Mouse (Mus musculus): ENCODE measurements around the gene Mylip. TPM values are rescaled to one million over a fixed set of nuclear protein-coding genes. Genes with fewer than 3 reads are reported as not detected.

Gene Mylip
- total and polyA plus RNA-seq, 3 experiments = 0.13 TPM; not detected in 2

DNA sequence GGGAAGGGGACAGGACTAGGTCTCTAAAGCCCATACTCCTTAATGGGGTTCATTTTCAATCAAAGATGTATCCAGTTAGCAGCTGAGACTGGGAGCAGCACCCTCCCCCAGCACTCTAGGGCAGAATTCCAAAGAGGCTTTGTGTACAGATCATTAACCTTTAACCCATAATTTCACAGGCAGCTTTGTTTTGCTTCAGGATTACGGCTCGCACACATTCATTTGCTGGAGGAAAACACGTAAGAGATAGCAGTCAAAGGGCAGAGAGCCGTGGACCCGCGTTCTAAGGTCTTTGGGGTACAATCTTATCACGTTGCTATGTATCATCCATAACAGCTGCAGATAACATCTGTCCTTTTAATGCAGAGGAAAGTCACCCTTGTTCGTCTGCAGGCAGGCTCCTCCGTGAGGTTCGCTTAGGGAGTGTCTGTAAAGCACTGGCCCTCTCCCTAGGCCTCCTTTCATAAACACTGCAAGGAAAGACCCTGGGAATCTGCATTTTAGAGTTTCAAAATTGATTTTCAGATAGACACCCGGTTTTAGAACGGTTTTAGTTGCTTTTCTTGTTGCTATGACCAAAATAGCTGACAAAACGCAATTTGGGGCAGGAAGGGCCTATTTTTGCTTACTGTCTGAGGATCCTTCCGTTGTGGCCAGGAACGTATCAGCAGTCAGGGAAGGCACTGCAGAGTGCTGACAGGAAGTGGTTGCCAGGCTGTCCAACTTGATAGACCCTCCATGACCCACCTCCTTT lies 65.7 kb downstream of the Mylip start:
- DNase-seq (ENCODE audit: extremely low read depth) = no peak

DNA sequence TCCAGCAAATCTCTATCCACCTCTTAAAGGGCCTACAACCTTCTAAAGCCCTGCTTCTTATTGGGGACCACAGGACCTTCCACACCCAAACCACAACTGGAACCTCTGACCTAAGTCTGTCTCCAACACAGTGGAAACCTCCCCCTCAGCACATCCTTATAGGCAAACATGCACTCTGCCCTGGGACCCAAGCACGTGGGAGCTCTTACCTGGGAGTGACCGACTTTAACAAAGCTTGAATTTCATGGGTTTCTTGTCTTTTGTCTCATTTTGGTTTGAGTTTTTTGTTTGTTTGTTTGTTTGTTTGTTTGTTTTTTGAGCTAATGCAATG lies 66.3 kb downstream of the Mylip start:
- no peak overlapping the region for H3K9ac ChIP-seq (ENCODE audit: insufficient read depth, low read depth)

More for the DNA sequence above, 65.7 kb downstream of the Mylip start:
- H3K27me3 ChIP-seq (replicated peaks) = no peaks in the 10 kb centered on the region
- no peak overlapping the region for H3K27ac ChIP-seq (ENCODE audit: insufficient read depth, low read depth)
- H3K4me3 ChIP-seq (replicated peaks in 1 of 3; ENCODE audit: low read depth in 2 of 3, low read length in 2 of 3, poor library complexity in 1 of 3) = no peak overlapping the region
- H3K4me1 ChIP-seq (ENCODE audit: control insufficient read depth in 1 of 2, insufficient read depth in 2 of 2) = peaks cover 0 to 26% of the 10 kb centered on the region in 2 experiments; a peak in 2 of 4 replicates
- H3K4me2 ChIP-seq (ENCODE audit: insufficient read depth, low read depth, poor library complexity, severe bottlenecking) = no peak overlapping the region
- TF ChIP-seq POLR2AphosphoS2 (IDR thresholded peaks at IDR 0.05; ENCODE audit: low read depth, low read length) (no peak), USF1 (IDR thresholded peaks at IDR 0.05; ENCODE audit: low read depth, low read length) (no peak), HCFC1 (IDR thresholded peaks at IDR 0.05; ENCODE audit: low read depth, low read length) (no peak), EP300 (IDR thresholded peaks at IDR 0.05; ENCODE audit: low read length) (no peak), NRF1 (IDR thresholded peaks at IDR 0.05; ENCODE audit: low read depth, low read length) (no peak), CHD1 (IDR thresholded peaks at IDR 0.05; ENCODE audit: low read depth, low read length) (no peak), ZMIZ1 (IDR thresholded peaks at IDR 0.05; ENCODE audit: low read depth, low read length) (no peak), ZKSCAN1 (IDR thresholded peaks at IDR 0.05; ENCODE audit: borderline replicate concordance, low read depth, low read length) (no peak), CHD2 (IDR thresholded peaks at IDR 0.05; ENCODE audit: low read length) (no peak), ELF1 (IDR thresholded peaks at IDR 0.05; ENCODE audit: low read depth, low read length) (no peak), SIN3A (IDR thresholded peaks at IDR 0.05; ENCODE audit: low read length) (no peak)
- no peak overlapping the region for H3K9ac ChIP-seq (ENCODE audit: insufficient read depth, low read depth)
- no peaks in the 10 kb centered on the region for H3K79me2 ChIP-seq (replicated peaks; ENCODE audit: control insufficient read depth, extremely low read depth, insufficient read depth, poor library complexity, severe bottlenecking)
- H3K36me3 ChIP-seq (replicated peaks in 1 of 2; ENCODE audit: control insufficient read depth in 1 of 2, insufficient read depth in 1 of 2, low read length in 1 of 2) = no peaks in the 10 kb centered on the region
- dilution Hi-C loops (cut with MboI; ENCODE audit: extremely low pct_ligation_motif_present, extremely low pct_unique_long_range_greater_than_20kb, low sequenced_read_pairs) (no loop called here), in situ Hi-C loops (cut with MboI; ENCODE audit: low pct_ligation_motif_present, low pct_unique_long_range_greater_than_20kb, low sequenced_read_pairs) (no loop called here)
- H3K9me3 ChIP-seq (replicated peaks; ENCODE audit: low read length) = no peaks in the 10 kb centered on the region

DNA sequence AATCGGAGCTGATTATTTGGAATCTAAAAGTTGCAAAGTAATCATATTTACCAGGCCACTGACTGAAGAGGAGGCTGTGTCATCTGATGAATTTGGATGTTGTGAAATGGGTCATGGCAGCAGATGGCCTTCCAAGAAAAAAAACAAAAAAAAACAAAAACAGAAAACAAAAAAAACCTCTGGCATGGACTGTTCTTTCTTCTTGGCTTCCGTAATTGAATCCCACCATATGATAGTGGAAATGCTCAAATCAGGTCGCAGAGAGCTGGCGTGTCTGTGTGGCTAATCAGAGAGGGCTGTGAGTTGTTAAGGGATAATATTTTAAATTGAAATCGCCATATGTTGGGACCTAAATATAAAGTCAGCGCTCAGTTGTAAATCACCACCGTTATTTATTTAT lies 67.9 kb downstream of the Mylip start:
- no peaks in the 10 kb centered on the region for H3K79me2 ChIP-seq (replicated peaks; ENCODE audit: control insufficient read depth, extremely low read depth, insufficient read depth, poor library complexity, severe bottlenecking)
- no peaks in the 10 kb centered on the region for H3K9me3 ChIP-seq (replicated peaks; ENCODE audit: low read length)
- no peak overlapping the region for H3K9ac ChIP-seq (ENCODE audit: insufficient read depth, low read depth)
- H3K27ac ChIP-seq (ENCODE audit: insufficient read depth, low read depth) = no peak overlapping the region
- no peaks in the 10 kb centered on the region for H3K27me3 ChIP-seq (replicated peaks)
- peaks cover 0 to 26% of the 10 kb centered on the region in 2 experiments; a peak in 2 of 4 replicates for H3K4me1 ChIP-seq (ENCODE audit: control insufficient read depth in 1 of 2, insufficient read depth in 2 of 2)
- H3K4me3 ChIP-seq (replicated peaks in 1 of 3; ENCODE audit: low read depth in 2 of 3, low read length in 2 of 3, poor library complexity in 1 of 3) = no peak overlapping the region
- in situ Hi-C loops (cut with MboI; ENCODE audit: low pct_ligation_motif_present, low pct_unique_long_range_greater_than_20kb, low sequenced_read_pairs) = no loop called here
- TF ChIP-seq ZKSCAN1 (IDR thresholded peaks at IDR 0.05; ENCODE audit: borderline replicate concordance, low read depth, low read length) (no peak), CTCF (conservative IDR thresholded peaks at IDR 0.05 in 1 of 2, IDR thresholded peaks at IDR 0.05 in 1 of 2; ENCODE audit: low read depth in 2 of 2, low read length in 2 of 2) (no peak), MEF2A (IDR thresholded peaks at IDR 0.05; ENCODE audit: borderline replicate concordance, low read depth, low read length) (no peak), MAFK (IDR thresholded peaks at IDR 0.05; ENCODE audit: insufficient replicate concordance, low read length) (no peak), EP300 (IDR thresholded peaks at IDR 0.05; ENCODE audit: low read length) (no peak), IRF4 (IDR thresholded peaks at IDR 0.05; ENCODE audit: low read depth, low read length) (no peak), MXI1 (IDR thresholded peaks at IDR 0.05; ENCODE audit: low read depth, low read length) (no peak), ZMIZ1 (IDR thresholded peaks at IDR 0.05; ENCODE audit: low read depth, low read length) (no peak), MYC (IDR thresholded peaks at IDR 0.05; ENCODE audit: low read depth, low read length) (no peak), RAD21 (IDR thresholded peaks at IDR 0.05; ENCODE audit: low read depth, low read length) (no peak), UBTF (IDR thresholded peaks at IDR 0.05; ENCODE audit: low read depth, low read length) (no peak), ETS1 (conservative IDR thresholded peaks at IDR 0.05; ENCODE audit: low read depth, low read length) (no peak), MAZ (IDR thresholded peaks at IDR 0.05; ENCODE audit: low read depth, low read length) (no peak), SIN3A (IDR thresholded peaks at IDR 0.05; ENCODE audit: low read length) (no peak), GABPA (IDR thresholded peaks at IDR 0.05; ENCODE audit: insufficient replicate concordance, low read depth, low read length) (no peak), HCFC1 (IDR thresholded peaks at IDR 0.05; ENCODE audit: low read depth, low read length) (no peak), NRF1 (IDR thresholded peaks at IDR 0.05; ENCODE audit: low read depth, low read length) (no peak), POLR2A (IDR thresholded peaks at IDR 0.05; ENCODE audit: low read depth, low read length) (no peak), ZC3H11A (IDR thresholded peaks at IDR 0.05; ENCODE audit: low read depth, low read length) (no peak), CHD1 (IDR thresholded peaks at IDR 0.05; ENCODE audit: low read depth, low read length) (no peak)
- no peak overlapping the region for H3K4me2 ChIP-seq (ENCODE audit: insufficient read depth, low read depth, poor library complexity, severe bottlenecking)
- dilution Hi-C loops (cut with MboI; ENCODE audit: extremely low pct_ligation_motif_present, extremely low pct_unique_long_range_greater_than_20kb, low sequenced_read_pairs) = no loop called here
- no peak for DNase-seq (ENCODE audit: extremely low read depth)
- H3K36me3 ChIP-seq (replicated peaks in 1 of 2; ENCODE audit: control insufficient read depth in 1 of 2, insufficient read depth in 1 of 2, low read length in 1 of 2) = no peaks in the 10 kb centered on the region

More for the DNA sequence above, 66.3 kb downstream of the Mylip start:
- no peak overlapping the region for H3K4me2 ChIP-seq (ENCODE audit: insufficient read depth, low read depth, poor library complexity, severe bottlenecking)
- dilution Hi-C loops (cut with MboI; ENCODE audit: extremely low pct_ligation_motif_present, extremely low pct_unique_long_range_greater_than_20kb, low sequenced_read_pairs) = no loop called here
- DNase-seq (ENCODE audit: extremely low read depth) = no peak
- H3K4me3 ChIP-seq (replicated peaks in 1 of 3; ENCODE audit: low read depth in 2 of 3, low read length in 2 of 3, poor library complexity in 1 of 3) = no peak overlapping the region
- no peaks in the 10 kb centered on the region for H3K79me2 ChIP-seq (replicated peaks; ENCODE audit: control insufficient read depth, extremely low read depth, insufficient read depth, poor library complexity, severe bottlenecking)
- TF ChIP-seq NELFE (IDR thresholded peaks at IDR 0.05; ENCODE audit: low read depth, low read length) = no peak
- H3K36me3 ChIP-seq (replicated peaks in 1 of 2; ENCODE audit: control insufficient read depth in 1 of 2, insufficient read depth in 1 of 2, low read length in 1 of 2) = no peaks in the 10 kb centered on the region
- no peak overlapping the region for H3K27ac ChIP-seq (ENCODE audit: insufficient read depth, low read depth)
- H3K9me3 ChIP-seq (replicated peaks; ENCODE audit: low read length) = no peaks in the 10 kb centered on the region
- peaks cover 0 to 26% of the 10 kb centered on the region in 2 experiments; a peak in 2 of 4 replicates for H3K4me1 ChIP-seq (ENCODE audit: control insufficient read depth in 1 of 2, insufficient read depth in 2 of 2)
- no peaks in the 10 kb centered on the region for H3K27me3 ChIP-seq (replicated peaks)
- in situ Hi-C loops (cut with MboI; ENCODE audit: low pct_ligation_motif_present, low pct_unique_long_range_greater_than_20kb, low sequenced_read_pairs) = no loop called here

Data from CH12.LX (cell line).